Mouse (Mus musculus): ENCODE results near the gene Zfp987. TPM values are rescaled to one million over a fixed set of nuclear protein-coding genes. Genes with fewer than 3 reads are reported as not detected.
"Not testable (repeated sequence)": the region's sequence is repeated elsewhere in the genome, so short reads cannot be mapped to it uniquely, and the experiment has no call there.

Gene Zfp987
- polyA plus RNA-seq (2016; fragmentation: Nextera tagmentation; extraction: Ambion mirVana), result not detected in 2 replicates

DNA sequence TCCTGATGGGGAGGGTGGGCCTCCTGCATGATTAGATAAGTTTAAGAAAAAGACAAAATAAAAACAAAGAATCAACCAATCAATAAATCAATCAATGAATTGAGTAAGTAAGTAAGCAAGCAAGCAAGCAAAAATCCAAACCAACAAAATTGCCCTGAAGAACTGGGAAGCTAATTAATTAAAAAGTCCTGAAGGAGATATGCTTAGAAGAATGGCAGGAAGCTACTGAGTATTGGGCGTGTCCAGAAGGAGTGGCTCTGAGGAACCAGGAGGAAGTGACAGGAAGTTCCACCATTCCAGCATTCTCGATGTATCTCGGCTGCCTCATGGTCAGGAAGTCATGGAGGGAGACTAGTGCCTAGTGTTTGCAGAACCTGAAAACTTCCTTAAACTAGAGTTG, at the start of gene Zfp987:
Gene Zfp987 (plus strand): TSS at position 301 of the 400 bp plus-strand sequence.
- not testable (repeated sequence) for ATAC-seq (ENCODE audit: low FRiP score, low read depth)
- WGBS, result 85% methylated on average over 3 of the region's 3 CpGs

DNA sequence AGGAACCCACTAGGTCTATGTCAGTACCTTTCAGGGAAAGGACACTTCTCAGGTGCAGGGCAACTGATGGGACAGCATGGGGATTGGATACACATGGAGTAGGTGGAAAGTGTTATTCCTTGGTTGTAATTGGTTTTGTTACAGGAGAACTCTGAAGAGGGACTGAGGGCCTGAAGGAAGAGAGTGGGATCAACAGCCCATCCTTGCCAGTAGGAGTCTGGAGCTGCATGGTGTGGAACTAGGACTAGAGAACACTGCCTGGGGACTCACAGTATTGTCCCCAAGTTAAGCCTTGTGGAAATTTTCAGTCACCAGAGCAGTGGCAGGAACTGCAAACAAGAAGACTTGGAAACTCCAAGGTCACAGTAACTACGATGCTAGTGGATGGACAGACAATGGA, 44.6 kb upstream of the Zfp987 start:
- not testable (repeated sequence) for H3K9ac ChIP-seq (replicated peaks); H3K4me1 ChIP-seq; H3K27ac ChIP-seq (replicated peaks); H3K36me3 ChIP-seq; H3K4me2 ChIP-seq (replicated peaks); ATAC-seq (ENCODE audit: low FRiP score, low read depth); H3K4me3 ChIP-seq; H3K27me3 ChIP-seq
- H3K9me3 ChIP-seq, result peaks cover 39% of the 10 kb centered on the region
- 87% methylated on average over 1 of the region's 1 CpGs for WGBS

More for the DNA sequence above, at the start of gene Zfp987:
- H3K9ac ChIP-seq (replicated peaks); H3K36me3 ChIP-seq; H3K27ac ChIP-seq (replicated peaks); H3K27me3 ChIP-seq; H3K4me3 ChIP-seq; H3K9me3 ChIP-seq; H3K4me2 ChIP-seq (replicated peaks); H3K4me1 ChIP-seq: not testable (repeated sequence)

DNA sequence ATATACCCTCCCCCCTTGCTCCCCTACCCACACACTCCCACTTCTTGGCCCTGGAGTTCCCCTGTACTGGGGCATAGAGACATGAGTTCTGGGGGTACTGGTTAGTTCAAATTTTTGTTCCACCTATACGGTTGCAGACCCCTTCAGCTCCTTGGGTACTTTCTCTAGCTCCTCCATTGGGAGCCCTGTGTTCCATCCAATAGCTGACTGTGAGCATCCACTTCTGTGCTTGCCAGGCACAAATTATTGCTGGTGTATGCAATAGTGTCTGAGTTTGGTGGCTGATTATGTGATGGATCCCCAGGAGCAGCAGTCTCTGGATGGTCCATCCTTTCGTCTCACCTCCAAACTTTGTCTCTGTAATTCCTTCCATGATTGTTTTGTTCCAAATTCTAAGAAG, 43.7 kb upstream of the Zfp987 start:
- not testable (repeated sequence) for ATAC-seq (ENCODE audit: low FRiP score, low read depth)

DNA sequence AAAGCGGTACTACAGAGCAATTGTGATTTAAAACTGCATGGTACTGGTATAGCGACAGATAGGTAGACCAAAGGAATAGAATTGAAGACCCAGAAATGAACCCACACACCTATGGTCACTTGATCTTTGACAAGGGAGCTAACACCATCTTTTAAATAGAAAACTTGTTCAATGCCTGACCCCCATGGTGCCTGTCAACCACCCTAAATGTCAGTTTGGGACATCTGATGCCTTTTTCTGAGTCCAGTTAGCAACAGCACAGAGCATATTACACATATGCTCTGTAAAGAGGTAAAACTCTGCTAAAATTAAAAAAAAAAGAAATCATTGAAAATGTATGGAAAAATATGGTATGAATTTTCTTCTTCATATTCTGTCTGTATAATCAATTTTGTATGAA, 41.8 kb upstream of the Zfp987 start:
- Histone ChIP-seq H3K9me3 (peaks cover 54% of the 10 kb centered on the region), H3K4me3 (no peak overlapping the region), H3K9ac (replicated peaks) (no peak overlapping the region), H3K27ac (replicated peaks) (no peak overlapping the region), H3K4me2 (replicated peaks) (no peak overlapping the region), H3K36me3 (no peaks in the 10 kb centered on the region), H3K27me3 (no peaks in the 10 kb centered on the region), H3K4me1 (no peaks in the 10 kb centered on the region)
- 73% methylated on average over 2 of the region's 2 CpGs for WGBS
- no peak for ATAC-seq (ENCODE audit: low FRiP score, low read depth)

More for the DNA sequence above, 43.7 kb upstream of the Zfp987 start:
- not testable (repeated sequence) for H3K9ac ChIP-seq (replicated peaks); H3K27me3 ChIP-seq; H3K27ac ChIP-seq (replicated peaks); H3K4me2 ChIP-seq (replicated peaks); H3K4me1 ChIP-seq; H3K4me3 ChIP-seq; H3K36me3 ChIP-seq
- whole genome bisulfite sequencing, result 80% methylated on average over 2 of the region's 2 CpGs
- H3K9me3 ChIP-seq, result peaks cover 39% of the 10 kb centered on the region

DNA sequence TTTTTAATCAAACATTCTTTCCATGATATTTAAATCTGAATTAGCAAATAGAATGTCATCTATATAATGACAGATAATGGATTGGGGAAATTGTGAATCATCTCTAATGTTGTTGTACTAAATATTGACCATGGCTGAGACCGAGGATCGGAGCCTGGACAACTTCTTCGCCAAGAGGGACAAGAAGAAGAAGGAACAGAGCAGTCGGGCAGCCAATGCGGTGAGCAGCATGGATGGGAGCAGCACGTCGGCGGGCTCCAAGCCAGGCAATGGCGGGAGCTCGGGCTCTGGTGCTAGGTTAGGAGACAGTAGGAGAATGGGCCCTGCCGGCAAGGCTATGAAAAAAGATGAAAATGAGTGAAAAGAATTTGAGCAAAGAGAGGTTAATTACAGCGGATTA, 38.5 kb upstream of the Zfp987 start:
- not testable (repeated sequence) for H3K9ac ChIP-seq (replicated peaks); H3K4me1 ChIP-seq; H3K27me3 ChIP-seq; H3K4me2 ChIP-seq (replicated peaks); ATAC-seq (ENCODE audit: low FRiP score, low read depth); H3K27ac ChIP-seq (replicated peaks); H3K36me3 ChIP-seq; H3K4me3 ChIP-seq
- 91% methylated on average over 12 of the region's 12 CpGs for WGBS
- peaks cover 52% of the 10 kb centered on the region for H3K9me3 ChIP-seq

DNA sequence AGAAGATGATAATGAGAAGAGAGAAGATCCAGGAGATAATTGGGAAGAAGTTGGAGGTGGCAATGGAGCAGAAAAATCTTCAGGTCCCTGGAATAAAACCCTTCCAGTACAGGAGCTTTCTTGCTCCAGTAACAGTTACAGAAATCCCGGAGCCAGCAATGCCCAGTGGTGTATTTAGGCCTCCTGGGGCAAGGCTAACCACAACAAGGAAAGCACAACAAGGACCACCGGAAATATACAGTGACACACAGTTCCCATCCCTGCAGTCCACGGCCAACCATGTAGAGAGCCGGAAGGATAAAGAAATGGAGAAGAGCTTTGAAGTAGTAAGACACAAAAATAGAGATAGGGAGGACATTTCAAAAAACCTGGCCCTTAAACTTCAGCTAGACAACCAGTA, 38.0 kb upstream of the Zfp987 start:
- not testable (repeated sequence) for H3K27ac ChIP-seq (replicated peaks); H3K27me3 ChIP-seq; H3K36me3 ChIP-seq; H3K4me2 ChIP-seq (replicated peaks); H3K4me3 ChIP-seq; H3K4me1 ChIP-seq; ATAC-seq (ENCODE audit: low FRiP score, low read depth); H3K9ac ChIP-seq (replicated peaks)
- 88% methylated on average over 4 of the region's 4 CpGs for WGBS
- H3K9me3 ChIP-seq, result peaks cover 53% of the 10 kb centered on the region

DNA sequence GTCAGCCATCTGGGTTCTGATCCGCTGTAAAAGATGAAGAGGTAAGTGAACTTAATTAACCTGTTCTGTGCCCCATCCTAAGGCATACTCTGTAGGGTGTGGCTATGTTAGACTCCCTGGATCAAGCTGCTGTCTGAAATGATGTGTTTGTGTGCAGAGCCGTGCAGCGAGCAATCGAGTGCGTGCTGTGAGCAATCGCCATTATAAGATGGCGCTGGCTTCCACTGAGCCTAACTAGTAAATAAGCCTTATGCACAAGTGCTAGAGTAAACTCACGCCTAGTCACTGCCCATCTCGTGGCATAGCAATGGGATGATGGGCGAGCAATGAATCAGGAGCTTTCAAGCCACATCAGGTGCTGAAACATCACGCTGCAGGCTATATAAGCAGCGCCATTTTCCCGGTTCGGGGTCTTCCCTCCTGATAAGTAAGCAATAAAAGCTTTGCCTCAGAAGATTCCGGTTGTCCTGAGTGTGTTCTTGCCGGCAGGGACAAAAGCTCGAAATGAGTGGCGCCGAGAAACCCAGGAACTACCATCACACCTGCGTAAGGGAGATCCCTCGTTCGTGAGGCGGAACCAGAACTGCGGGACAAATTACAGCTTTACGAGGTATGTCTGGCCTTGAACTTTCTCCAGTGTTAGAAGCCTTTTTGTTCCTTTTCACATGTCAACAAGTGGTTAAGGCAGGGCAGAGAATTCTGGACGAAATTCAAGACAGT, 37.0 kb upstream of the Zfp987 start:
- not testable (repeated sequence) for H3K27me3 ChIP-seq; H3K4me2 ChIP-seq (replicated peaks); ATAC-seq (ENCODE audit: low FRiP score, low read depth); H3K27ac ChIP-seq (replicated peaks); H3K9ac ChIP-seq (replicated peaks); H3K4me3 ChIP-seq; H3K36me3 ChIP-seq; H3K4me1 ChIP-seq
- WGBS, result 91% methylated on average over 25 of the region's 26 CpGs
- H3K9me3 ChIP-seq, result peaks cover 55% of the 10 kb centered on the region

DNA sequence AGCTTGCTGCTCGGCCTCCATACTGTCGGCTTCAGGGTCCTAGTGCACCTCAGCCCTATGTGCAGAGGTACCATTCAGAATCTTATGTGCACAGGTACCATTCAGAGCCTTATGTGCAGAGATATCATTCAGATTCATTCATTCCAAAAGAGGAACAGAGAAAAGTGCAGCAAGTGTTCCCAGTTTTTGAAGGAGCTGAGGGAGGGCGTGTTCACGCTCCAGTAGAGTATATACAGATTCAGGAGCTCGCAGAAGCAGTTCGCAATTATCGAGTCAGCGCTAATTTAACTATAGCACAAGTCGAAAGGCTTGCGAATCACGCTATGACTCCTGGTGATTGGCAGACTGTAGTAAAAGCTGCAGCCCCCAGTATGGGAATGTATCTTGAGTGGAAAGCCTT, 36.0 kb upstream of the Zfp987 start:
- peaks cover 49% of the 10 kb centered on the region for H3K9me3 ChIP-seq
- not testable (repeated sequence) for H3K4me3 ChIP-seq; H3K9ac ChIP-seq (replicated peaks); H3K27ac ChIP-seq (replicated peaks); ATAC-seq (ENCODE audit: low FRiP score, low read depth); H3K4me1 ChIP-seq; H3K36me3 ChIP-seq; H3K27me3 ChIP-seq; H3K4me2 ChIP-seq (replicated peaks)
- WGBS, result 93% methylated on average over 11 of the region's 11 CpGs

DNA sequence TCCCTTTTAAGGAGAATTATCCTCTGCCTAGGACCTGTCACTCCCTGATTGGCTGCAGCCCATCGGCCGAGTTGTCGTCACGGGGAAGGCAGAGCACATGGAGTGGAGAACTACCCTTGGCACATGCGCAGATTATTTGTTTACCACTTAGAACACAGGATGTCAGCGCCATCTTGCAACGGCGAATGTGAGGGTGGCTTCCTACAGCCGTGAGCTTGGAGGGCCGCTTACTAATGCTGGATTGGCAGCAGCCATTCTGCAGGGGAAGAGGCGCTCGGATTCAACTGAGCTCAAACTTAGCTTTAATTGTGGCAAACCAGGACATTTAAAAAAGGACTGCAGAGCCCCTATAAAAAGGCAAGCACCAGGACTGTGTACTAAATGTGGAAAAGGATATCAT, 35.1 kb upstream of the Zfp987 start:
- H3K4me3 ChIP-seq; H3K27ac ChIP-seq (replicated peaks); H3K4me1 ChIP-seq; ATAC-seq (ENCODE audit: low FRiP score, low read depth); H3K36me3 ChIP-seq; H3K4me2 ChIP-seq (replicated peaks); H3K9ac ChIP-seq (replicated peaks); H3K27me3 ChIP-seq: not testable (repeated sequence)
- 93% methylated on average over 12 of the region's 12 CpGs for WGBS
- H3K9me3 ChIP-seq, result peaks cover 47% of the 10 kb centered on the region

DNA sequence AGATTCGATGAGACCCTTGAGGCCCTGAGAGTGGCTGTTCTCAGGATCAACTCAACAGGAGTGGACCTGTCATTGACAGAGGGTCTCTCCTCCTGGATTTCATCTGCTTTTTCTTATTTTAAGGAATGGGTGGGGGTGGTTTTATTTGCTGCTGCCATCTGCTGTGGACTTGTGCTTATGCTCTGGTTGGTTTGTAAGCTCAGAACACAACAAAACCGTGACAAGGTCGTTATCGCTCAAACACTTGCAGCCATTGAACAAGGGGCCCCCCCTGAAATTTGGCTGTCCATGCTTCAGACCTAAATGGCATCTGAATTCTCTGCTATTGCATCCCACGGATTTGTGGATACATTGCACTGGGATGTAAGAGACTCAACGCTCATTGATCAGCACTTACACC, 34.1 kb upstream of the Zfp987 start:
- not testable (repeated sequence) for H3K9ac ChIP-seq (replicated peaks); H3K4me3 ChIP-seq; H3K4me1 ChIP-seq; H3K27me3 ChIP-seq; H3K36me3 ChIP-seq; H3K4me2 ChIP-seq (replicated peaks); ATAC-seq (ENCODE audit: low FRiP score, low read depth); H3K27ac ChIP-seq (replicated peaks)
- H3K9me3 ChIP-seq, result peaks cover 56% of the 10 kb centered on the region
- 78% methylated on average over 6 of the region's 6 CpGs for WGBS

DNA sequence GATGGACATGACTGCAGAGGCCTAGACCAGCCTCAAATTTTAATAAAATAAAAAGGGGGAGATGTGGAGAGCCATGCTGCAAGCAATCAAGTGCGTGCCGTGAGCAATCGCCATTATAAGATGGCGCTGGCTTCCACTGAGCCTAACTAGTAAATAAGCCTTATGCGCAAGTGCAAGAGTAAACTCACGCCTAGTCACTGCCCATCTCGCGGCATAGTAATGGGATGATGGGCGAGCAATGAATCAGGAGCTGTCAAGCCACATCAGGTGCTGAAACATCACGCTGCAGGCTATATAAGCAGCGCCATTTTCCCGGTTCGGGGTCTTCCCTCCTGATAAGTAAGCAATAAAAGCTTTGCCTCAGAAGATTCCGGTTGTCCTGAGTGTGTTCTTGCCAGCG, 33.5 kb upstream of the Zfp987 start:
- peaks cover 55% of the 10 kb centered on the region for H3K9me3 ChIP-seq
- H3K9ac ChIP-seq (replicated peaks); H3K4me3 ChIP-seq; H3K4me1 ChIP-seq; H3K27ac ChIP-seq (replicated peaks); H3K36me3 ChIP-seq; H3K27me3 ChIP-seq; H3K4me2 ChIP-seq (replicated peaks); ATAC-seq (ENCODE audit: low FRiP score, low read depth): not testable (repeated sequence)
- 88% methylated on average over 15 of the region's 15 CpGs for WGBS

DNA sequence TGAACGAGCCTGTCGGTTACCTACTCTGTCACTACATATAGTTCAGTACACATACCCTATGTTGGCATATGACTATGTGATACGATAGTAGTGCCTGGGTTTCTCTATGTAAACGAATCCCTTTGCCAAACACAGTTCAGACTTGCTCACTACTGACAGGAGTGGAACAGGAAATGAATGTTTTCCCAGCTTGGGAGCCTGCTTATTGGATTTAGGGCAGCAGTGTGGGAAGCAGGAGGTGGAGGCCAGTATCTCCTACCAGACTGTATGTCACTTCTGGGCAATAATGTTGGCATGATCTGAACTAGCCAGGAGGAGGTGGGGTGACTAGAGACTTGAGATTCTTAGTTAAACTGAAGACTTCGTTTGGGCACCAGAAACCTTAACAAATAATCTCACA, 32.3 kb upstream of the Zfp987 start:
- H3K4me1 ChIP-seq; H3K9ac ChIP-seq (replicated peaks); H3K4me3 ChIP-seq; H3K36me3 ChIP-seq; H3K27me3 ChIP-seq; ATAC-seq (ENCODE audit: low FRiP score, low read depth); H3K4me2 ChIP-seq (replicated peaks); H3K27ac ChIP-seq (replicated peaks): not testable (repeated sequence)
- H3K9me3 ChIP-seq, result peaks cover 45% of the 10 kb centered on the region
- 75% methylated on average over 5 of the region's 5 CpGs for whole genome bisulfite sequencing

All from midbrain, embryonic 12.5 days (tissue).